Comparison of ENCODE assay signal across 20 mouse cellular contexts in genomic region chr3:22007736-22008135, GRCm38 (mm10).
DNase-seq lines count a peak whose midpoint lies in the region; ATAC-seq and TF ChIP-seq lines count a peak whose summit lies in the region.
"Had no signal": no experiment of that assay in that cellular context is flagged by ENCODE, and none has a peak within 500 bp of the region (broad histone marks: within the 10 kb centered on the region; RNA-seq: fewer than 3 reads in every experiment).

No protein-coding gene starts in this region.

- TF ChIP-seq CTCF in kidney, adult 2 months (conservative IDR thresholded peaks at IDR 0.05; ENCODE audit: insufficient read depth, insufficient read length, low read depth, low read length) = no peak
- TF ChIP-seq CTCF in intestine, postnatal 0 days (IDR thresholded peaks at IDR 0.05; ENCODE audit: low read depth) = no peak

- no peak for DNase-seq in kidney, adult 2 months
- no peak for DNase-seq in kidney, postnatal 25 days
- peak; percentile 12 for DNase-seq in R1 (ENCODE audit: low read depth, low spot score)
- DNase-seq in embryonic facial prominence, embryonic 10.5 days (ENCODE audit: low spot score) = no peak
- DNase-seq in embryo, embryonic 10 days (ENCODE audit: low spot score) = no peak
- DNase-seq: adrenal gland, postnatal 10 days; adrenal gland, postnatal 36 days; cerebellum, adult 18-20 months; cerebellum, adult 9-10 months; cerebellum, postnatal 14 days; gastrocnemius, adult 2 months; gastrocnemius, postnatal 14 days had no signal

- no peaks in the 10 kb centered on the region for H3K36me3 ChIP-seq in kidney, adult 2 months (ENCODE audit: control insufficient read depth, insufficient read depth, low read length)
- H3K36me3 ChIP-seq in intestine, postnatal 0 days (ENCODE audit: control insufficient read depth, insufficient read depth) = no peaks in the 10 kb centered on the region
- no peaks in the 10 kb centered on the region for H3K36me3 ChIP-seq in embryonic facial prominence, embryonic 10.5 days (replicated peaks)
- H3K36me3 ChIP-seq: embryonic facial prominence, embryonic 13.5 days; forebrain, embryonic 12.5 days; hindbrain, embryonic 12.5 days; hindbrain, embryonic 15.5 days had no signal

- peaks cover 17% of the 10 kb centered on the region; the same call in 1 of the 2 replicates for H3K4me1 ChIP-seq in kidney, adult 2 months (ENCODE audit: control insufficient read depth, insufficient read depth, low read length)
- no peaks in the 10 kb centered on the region for H3K4me1 ChIP-seq in intestine, postnatal 0 days (replicated peaks; ENCODE audit: control insufficient read depth, insufficient read depth, low read length)
- H3K4me1 ChIP-seq in embryonic facial prominence, embryonic 10.5 days = no peaks in the 10 kb centered on the region
- H3K4me1 ChIP-seq: embryonic facial prominence, embryonic 13.5 days; forebrain, embryonic 12.5 days; hindbrain, embryonic 12.5 days; hindbrain, embryonic 15.5 days had no signal

- peak; percentile 49 for ATAC-seq in intestine, postnatal 0 days
- ATAC-seq: forebrain, embryonic 16.5 days had no signal

- no peak for TF ChIP-seq POLR2A in kidney, adult 2 months (IDR thresholded peaks at IDR 0.05; ENCODE audit: low read depth, low read length)

- H3K9ac ChIP-seq in intestine, postnatal 0 days (ENCODE audit: low read depth, low read length) = no peak overlapping the region
- H3K9ac ChIP-seq: embryonic facial prominence, embryonic 13.5 days; forebrain, embryonic 12.5 days; hindbrain, embryonic 12.5 days; hindbrain, embryonic 15.5 days had no signal

- no peak overlapping the region for H3K4me2 ChIP-seq in intestine, postnatal 0 days (replicated peaks; ENCODE audit: low read depth)
- H3K4me2 ChIP-seq: embryonic facial prominence, embryonic 13.5 days; forebrain, embryonic 12.5 days; heart, embryonic 11.5 days; hindbrain, embryonic 12.5 days; hindbrain, embryonic 15.5 days had no signal

- H3K27ac ChIP-seq in kidney, adult 2 months (ENCODE audit: insufficient read depth, low read depth, low read length) = peak overlapping the region; percentile 67
- H3K27ac ChIP-seq in intestine, postnatal 0 days (ENCODE audit: low read depth, low read length) = no peak overlapping the region
- no peak overlapping the region for H3K27ac ChIP-seq in embryonic facial prominence, embryonic 10.5 days (replicated peaks)
- H3K27ac ChIP-seq: embryonic facial prominence, embryonic 13.5 days; forebrain, embryonic 12.5 days; gastrocnemius, adult 2 months; hindbrain, embryonic 12.5 days; hindbrain, embryonic 15.5 days had no signal

- H3K4me3 ChIP-seq in kidney, adult 2 months (ENCODE audit: insufficient read depth, low read depth, low read length) = no peak overlapping the region
- no peak overlapping the region for H3K4me3 ChIP-seq in intestine, postnatal 0 days (ENCODE audit: low read depth, low read length)
- H3K4me3 ChIP-seq in embryonic facial prominence, embryonic 10.5 days = no peak overlapping the region
- H3K4me3 ChIP-seq: embryonic facial prominence, embryonic 13.5 days; erythroblast, embryonic 14.5 days; forebrain, embryonic 12.5 days; gastrocnemius, adult 2 months; hindbrain, embryonic 12.5 days; hindbrain, embryonic 15.5 days had no signal

- H3K27me3 ChIP-seq in kidney, adult 2 months (replicated peaks; ENCODE audit: control insufficient read depth, insufficient read depth, low read length) = no peaks in the 10 kb centered on the region
- H3K27me3 ChIP-seq in intestine, postnatal 0 days (replicated peaks; ENCODE audit: control insufficient read depth, insufficient read depth, low read length) = no peaks in the 10 kb centered on the region
- no peaks in the 10 kb centered on the region for H3K27me3 ChIP-seq in embryonic facial prominence, embryonic 10.5 days (replicated peaks; ENCODE audit: low read depth, poor library complexity, severe bottlenecking)
- H3K27me3 ChIP-seq: embryonic facial prominence, embryonic 13.5 days; forebrain, embryonic 12.5 days; hindbrain, embryonic 12.5 days; hindbrain, embryonic 15.5 days had no signal

- no peaks in the 10 kb centered on the region for H3K9me3 ChIP-seq in intestine, postnatal 0 days (ENCODE audit: control insufficient read depth)
- H3K9me3 ChIP-seq in embryonic facial prominence, embryonic 10.5 days = no peaks in the 10 kb centered on the region
- H3K9me3 ChIP-seq: embryonic facial prominence, embryonic 13.5 days; forebrain, embryonic 12.5 days; hindbrain, embryonic 12.5 days; hindbrain, embryonic 15.5 days had no signal

- 81% methylated on average over 5 of the region's 5 CpGs for WGBS in kidney, adult 2 months
- WGBS in intestine, postnatal 0 days = 66% methylated on average over 5 of the region's 5 CpGs
- 82% methylated on average over 5 of the region's 5 CpGs for whole genome bisulfite sequencing in embryonic facial prominence, embryonic 10.5 days
